Mouse (Mus musculus): ENCODE data around the gene Ubl7. TPM values are rescaled to one million over a fixed set of nuclear protein-coding genes. Genes with fewer than 3 reads are reported as not detected.

Gene Ubl7
- total and polyA plus RNA-seq, 2 experiments from 2014 or later = 132 to 161 TPM

DNA sequence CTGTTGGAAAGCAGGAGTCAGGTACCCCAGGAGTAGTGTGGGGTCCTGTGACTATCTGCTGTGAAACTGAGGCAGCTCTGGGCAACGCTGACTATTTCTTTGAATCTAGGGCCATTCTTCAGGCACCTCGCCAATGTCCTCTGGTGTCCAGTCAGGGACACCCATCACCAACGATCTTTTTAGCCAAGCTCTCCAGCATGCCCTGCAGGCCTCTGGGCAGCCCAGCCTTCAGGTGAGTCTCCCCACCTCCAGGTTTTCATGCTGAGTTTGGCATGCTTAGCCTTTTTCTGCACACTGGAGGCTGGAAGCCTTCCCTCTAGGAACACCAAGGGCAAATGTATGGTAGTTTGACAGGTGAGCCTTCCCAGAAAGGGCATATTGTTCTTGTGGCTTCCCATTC lies 12.3 kb downstream of the Ubl7 start:
- 96% methylated on average over 3 of the region's 3 CpGs for WGBS
- ATAC-seq (ENCODE audit: low FRiP score) = no peak
- H3K36me3 ChIP-seq (ENCODE audit: insufficient read depth, low read length) = peaks cover 73% of the 10 kb centered on the region

GRCm38 (mm10) chr9:57931166-57931767 lies 20.5 kb downstream of the Ubl7 start:
- Histone ChIP-seq H3K27ac (ENCODE audit: low read depth, low read length) (no peak overlapping the region), H3K4me2 (ENCODE audit: low read depth, low read length, poor library complexity, severe bottlenecking) (no peak overlapping the region), H3K4me3 (ENCODE audit: low read depth, low read length) (no peak overlapping the region), H3K9me3 (ENCODE audit: low read length) (no peaks in the 10 kb centered on the region), H3K36me3 (ENCODE audit: insufficient read depth, low read length) (peaks cover 26% of the 10 kb centered on the region), H3K27me3 (ENCODE audit: insufficient read depth, low read length) (no peaks in the 10 kb centered on the region), H3K9ac (replicated peaks; ENCODE audit: low read length, poor library complexity, severe bottlenecking) (no peak overlapping the region), H3K4me1 (ENCODE audit: insufficient read depth, low read length) (no peaks in the 10 kb centered on the region)
- ATAC-seq (ENCODE audit: low FRiP score) (no peak), DNase-seq (ENCODE audit: low spot score) (no peak)
- 83% methylated on average over 5 of the region's 5 CpGs for WGBS
- no peak for TF ChIP-seq CTCF (IDR thresholded peaks at IDR 0.05)

More for the DNA sequence above, 12.3 kb downstream of the Ubl7 start:
- Histone ChIP-seq H3K27me3 (ENCODE audit: insufficient read depth, low read length) (no peaks in the 10 kb centered on the region), H3K27ac (ENCODE audit: low read depth, low read length) (no peak overlapping the region), H3K4me3 (ENCODE audit: low read depth, low read length) (no peak overlapping the region), H3K4me2 (ENCODE audit: low read depth, low read length, poor library complexity, severe bottlenecking) (no peak overlapping the region), H3K4me1 (ENCODE audit: insufficient read depth, low read length) (no peaks in the 10 kb centered on the region), H3K9me3 (ENCODE audit: low read length) (no peaks in the 10 kb centered on the region), H3K9ac (replicated peaks; ENCODE audit: low read length, poor library complexity, severe bottlenecking) (no peak overlapping the region)
- no peak for TF ChIP-seq CTCF (IDR thresholded peaks at IDR 0.05)
- no peak for DNase-seq (ENCODE audit: low spot score)

DNA sequence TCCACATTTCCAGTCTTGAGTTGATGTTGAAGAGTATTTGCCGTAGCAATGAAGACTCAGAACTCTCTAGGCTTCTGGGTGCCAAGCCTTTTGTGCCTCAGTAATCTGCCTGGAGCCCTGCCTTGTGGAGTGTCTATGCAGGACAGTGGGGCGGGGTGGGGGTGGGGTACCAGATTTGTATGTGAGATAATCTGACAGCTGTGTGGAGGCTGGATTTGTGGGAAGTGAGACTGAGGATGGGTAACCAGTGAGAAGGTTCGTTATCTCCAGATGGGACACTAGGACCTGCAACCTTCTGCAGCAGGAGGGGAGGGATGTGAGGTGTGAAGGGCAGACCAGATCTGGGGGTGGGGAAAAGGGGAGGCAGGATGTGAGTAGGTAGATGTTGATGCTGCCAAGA lies 21.5 kb downstream of the Ubl7 start:
- H3K9ac ChIP-seq (replicated peaks; ENCODE audit: low read length, poor library complexity, severe bottlenecking) = no peak overlapping the region
- H3K4me3 ChIP-seq (ENCODE audit: low read depth, low read length) = no peak overlapping the region
- H3K4me1 ChIP-seq (ENCODE audit: insufficient read depth, low read length) = no peaks in the 10 kb centered on the region
- 74% methylated on average over 3 of the region's 3 CpGs for WGBS
- no peaks in the 10 kb centered on the region for H3K27me3 ChIP-seq (ENCODE audit: insufficient read depth, low read length)
- peaks cover 20% of the 10 kb centered on the region for H3K36me3 ChIP-seq (ENCODE audit: insufficient read depth, low read length)
- H3K27ac ChIP-seq (ENCODE audit: low read depth, low read length) = no peak overlapping the region
- H3K9me3 ChIP-seq (ENCODE audit: low read length) = no peaks in the 10 kb centered on the region
- DNase-seq (ENCODE audit: low spot score) (no peak), ATAC-seq (ENCODE audit: low FRiP score) (no peak)
- TF ChIP-seq CTCF (IDR thresholded peaks at IDR 0.05) = no peak
- H3K4me2 ChIP-seq (ENCODE audit: low read depth, low read length, poor library complexity, severe bottlenecking) = no peak overlapping the region

- DNase-seq (ENCODE audit: low spot score) (peak; percentile 33), ATAC-seq (ENCODE audit: low FRiP score) (no peak)
- 73% methylated on average over 6 of the region's 6 CpGs for WGBS
- H3K4me3 ChIP-seq (ENCODE audit: low read depth, low read length) = no peak overlapping the region
- no peak overlapping the region for H3K4me2 ChIP-seq (ENCODE audit: low read depth, low read length, poor library complexity, severe bottlenecking)
- H3K9ac ChIP-seq (replicated peaks; ENCODE audit: low read length, poor library complexity, severe bottlenecking) = no peak overlapping the region
- no peaks in the 10 kb centered on the region for H3K27me3 ChIP-seq (ENCODE audit: insufficient read depth, low read length)
- peaks cover 16% of the 10 kb centered on the region for H3K36me3 ChIP-seq (ENCODE audit: insufficient read depth, low read length)
- H3K9me3 ChIP-seq (ENCODE audit: low read length) = no peaks in the 10 kb centered on the region
- no peak for TF ChIP-seq CTCF (IDR thresholded peaks at IDR 0.05)
- no peak overlapping the region for H3K27ac ChIP-seq (ENCODE audit: low read depth, low read length)
- no peaks in the 10 kb centered on the region for H3K4me1 ChIP-seq (ENCODE audit: insufficient read depth, low read length)
Measured at GRCm38 (mm10) chr9:57932831-57933602, 22.2 kb downstream of the Ubl7 start.

DNA sequence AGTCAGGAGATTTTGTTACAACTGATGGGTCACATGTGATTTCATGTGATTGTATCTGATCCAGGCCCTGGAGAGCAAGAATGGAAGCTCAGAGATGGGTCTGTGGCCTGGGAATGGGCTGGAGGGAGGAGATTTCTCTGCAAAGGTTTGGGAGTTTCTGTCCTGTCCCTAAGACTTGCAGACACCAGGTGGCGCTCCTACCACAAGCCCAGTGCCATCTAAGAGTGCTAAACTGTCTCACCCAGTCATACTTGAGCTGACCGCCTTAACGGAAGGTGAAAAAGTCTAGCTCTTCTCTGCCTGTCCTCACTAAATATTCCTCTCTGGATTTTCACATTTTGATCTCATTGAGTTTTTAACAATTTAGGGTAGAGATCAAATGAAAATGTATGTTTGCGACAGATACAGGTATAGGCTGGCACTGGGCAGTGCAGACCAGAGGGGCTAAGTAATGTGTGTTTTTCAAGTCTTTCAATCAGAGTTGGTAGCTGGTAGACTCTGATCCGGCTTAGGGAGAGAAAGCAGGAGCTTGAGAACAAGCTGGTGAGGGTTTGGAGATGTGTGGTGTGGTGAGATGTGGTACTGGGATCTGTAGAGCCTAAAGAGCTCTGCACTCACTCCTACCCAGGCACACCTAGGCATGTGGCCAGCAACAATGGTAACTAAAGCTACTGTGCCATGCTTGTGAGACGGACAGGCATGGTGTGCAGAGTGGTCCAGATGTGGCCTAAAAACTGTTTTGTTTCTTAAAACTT lies 25.1 kb downstream of the Ubl7 start:
- WGBS = 30% methylated on average over 6 of the region's 6 CpGs
- peak; percentile 94 for TF ChIP-seq CTCF (IDR thresholded peaks at IDR 0.05)
- peak; percentile 85 for DNase-seq (ENCODE audit: low spot score)
- H3K36me3 ChIP-seq (ENCODE audit: insufficient read depth, low read length) = no peaks in the 10 kb centered on the region
- no peaks in the 10 kb centered on the region for H3K27me3 ChIP-seq (ENCODE audit: insufficient read depth, low read length)
- no peak overlapping the region for H3K9ac ChIP-seq (replicated peaks; ENCODE audit: low read length, poor library complexity, severe bottlenecking)
- H3K4me3 ChIP-seq (ENCODE audit: low read depth, low read length) = no peak overlapping the region
- 0 out of 2 replicates have a peak, but pooled peaks have one; percentile 35 for ATAC-seq (ENCODE audit: low FRiP score)
- H3K4me1 ChIP-seq (ENCODE audit: insufficient read depth, low read length) = no peaks in the 10 kb centered on the region; the same call in 1 of the 2 replicates
- H3K27ac ChIP-seq (ENCODE audit: low read depth, low read length) = no peak overlapping the region
- no peaks in the 10 kb centered on the region for H3K9me3 ChIP-seq (ENCODE audit: low read length)
- no peak overlapping the region for H3K4me2 ChIP-seq (ENCODE audit: low read depth, low read length, poor library complexity, severe bottlenecking)

All from midbrain, postnatal 0 days (tissue).